Mouse (Mus musculus) gastrocnemius, postnatal 4 days (tissue): Measurements from ENCODE around the gene Gpr137. TPM values are rescaled to one million over a fixed set of nuclear protein-coding genes. Genes with fewer than 3 reads are reported as not detected.

Experiments used
- DNase-seq, 2 experiments: peaks; one replicate each; pipeline ENCODE4 v3.0.0; 2021 to 2022; ENCODE audit warnings: low spot score in 2 of 2, mixed read lengths in 2 of 2
- total RNA-seq, 2 experiments: library from RNA; stranded (reverse); gene quantifications; 2 replicates each; pipeline ENCODE4 v1.2.3; 2021

Gpr137 gene
- total RNA-seq, 2 experiments from 2014 or later, result 13.7 to 14.4 TPM

- peak; percentile 71 to 85 for DNase-seq
These were observed 17.6 kb downstream of the Gpr137 start for GRCm38 (mm10) chr19:6924461-6925306.

DNA sequence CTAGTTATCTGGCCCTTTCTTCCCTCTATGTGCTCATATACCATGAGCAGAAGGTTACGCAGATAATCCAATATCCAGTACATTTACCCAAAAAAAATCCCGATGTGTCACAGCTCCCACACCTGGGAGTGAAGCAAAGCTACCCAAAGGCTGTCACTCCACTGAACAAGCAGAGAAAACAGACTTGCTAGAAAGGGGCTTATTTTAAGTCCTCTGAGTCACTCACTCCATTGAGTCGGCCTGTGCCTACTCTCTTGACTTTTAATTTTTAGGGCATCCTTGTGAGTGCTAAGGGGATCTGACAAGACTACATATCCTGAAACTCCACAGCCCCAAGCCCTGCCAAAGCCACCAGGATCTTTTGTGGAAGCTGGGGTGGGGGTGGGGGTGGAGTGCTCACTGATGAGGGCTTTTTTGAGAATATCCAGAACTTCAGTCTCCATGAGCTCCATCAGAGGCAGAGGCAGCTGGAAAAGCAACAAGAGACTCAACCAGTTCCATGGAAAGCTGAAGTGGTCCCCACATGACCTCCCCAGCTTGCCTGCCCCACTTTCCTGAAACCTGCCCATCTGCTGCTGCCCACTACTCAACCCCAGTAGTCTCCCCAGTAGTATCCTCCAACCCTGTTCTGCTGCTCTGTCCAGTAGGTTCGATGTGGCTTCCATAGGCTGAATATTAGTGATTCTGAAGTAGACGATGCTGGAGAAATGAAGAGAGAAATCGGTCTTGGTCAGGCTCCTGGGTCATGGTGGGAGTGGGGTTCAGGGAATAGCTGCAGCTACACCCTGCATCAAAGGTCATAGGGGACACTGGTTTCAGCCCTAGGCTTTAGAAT lies 19.2 kb downstream of the Gpr137 start:
- no peak for DNase-seq

GRCm38 (mm10) chr19:6921647-6922567 lies 20.4 kb downstream of the Gpr137 start, which contains the start of gene Esrra:
TSS of gene Esrra (minus strand) at chr19:6921813.
- DNase-seq, result peak; percentile 99 to 100

GRCm38 (mm10) chr19:6920741-6921636 lies 21.3 kb downstream of the Gpr137 start:
- DNase-seq, result peak in 1 of 2 experiments; percentile 33

- peak in 1 of 2 experiments; percentile 36 for DNase-seq
These were observed 22.2 kb downstream of the Gpr137 start for GRCm38 (mm10) chr19:6919876-6920740.

GRCm38 (mm10) chr19:6919431-6919830 lies 22.8 kb downstream of the Gpr137 start:
- DNase-seq, result no peak

DNA sequence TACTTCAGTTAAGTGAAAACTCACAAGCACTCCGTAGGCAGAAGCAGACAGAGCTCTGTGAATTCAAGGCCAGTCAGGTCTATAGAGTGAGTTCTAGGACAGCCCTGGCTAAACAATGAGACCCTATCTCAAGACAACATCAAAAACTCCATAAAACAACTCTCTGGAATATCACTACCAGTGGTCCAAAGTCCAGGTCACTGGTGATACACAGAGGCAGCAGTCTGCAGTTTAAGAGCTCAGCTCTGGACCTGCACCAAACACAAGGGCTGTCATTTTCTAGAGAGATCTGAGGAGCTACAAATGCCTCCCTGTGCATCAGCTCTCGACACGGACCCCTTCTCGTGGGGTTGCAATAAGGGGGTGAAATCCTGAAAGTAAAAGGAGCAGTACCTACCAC lies 24.0 kb downstream of the Gpr137 start:
- no peak for DNase-seq

DNA sequence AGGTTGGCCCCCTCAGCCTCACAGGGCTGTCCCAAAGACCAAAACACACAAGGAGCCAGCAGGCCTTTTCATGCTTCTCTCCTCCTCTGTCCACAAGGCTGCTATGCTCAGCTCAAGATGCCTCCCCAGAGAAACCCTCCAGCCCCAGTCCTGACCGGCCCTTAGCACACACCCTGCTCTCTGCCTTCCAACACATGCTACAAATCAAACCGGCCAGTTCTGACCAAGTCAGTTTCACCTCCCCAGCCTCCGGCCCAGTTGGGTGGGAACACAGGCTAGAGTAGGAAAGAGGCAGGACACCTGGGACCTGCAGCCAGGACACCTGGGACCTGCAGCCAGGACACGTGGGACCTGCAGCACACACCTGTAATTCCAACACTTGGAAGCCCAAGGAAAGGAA lies 25.8 kb downstream of the Gpr137 start:
- peak in 1 of 2 experiments; percentile 16 for DNase-seq

DNA sequence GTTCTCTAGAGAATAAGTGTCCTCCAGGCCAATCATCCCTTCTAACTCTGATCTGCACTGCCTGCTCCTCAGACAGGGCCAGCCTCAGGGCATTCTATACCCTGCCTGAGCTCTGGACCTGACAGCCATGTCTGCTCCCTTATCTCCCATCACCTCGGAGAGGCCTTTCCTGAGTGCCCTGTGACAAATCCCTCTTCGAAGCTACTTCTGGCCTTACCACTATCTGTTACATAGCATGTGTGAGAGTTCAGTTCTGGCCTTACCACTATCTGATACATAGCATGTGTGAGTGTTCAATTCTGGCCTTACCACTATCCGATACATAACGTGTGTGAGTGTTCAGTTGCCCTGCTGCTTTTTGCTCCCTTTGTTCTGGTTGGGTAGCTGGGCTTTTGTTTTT lies 27.0 kb downstream of the Gpr137 start:
- DNase-seq, result no peak

GRCm38 (mm10) chr19:6914540-6914939 lies 27.7 kb downstream of the Gpr137 start:
- no peak for DNase-seq

DNA sequence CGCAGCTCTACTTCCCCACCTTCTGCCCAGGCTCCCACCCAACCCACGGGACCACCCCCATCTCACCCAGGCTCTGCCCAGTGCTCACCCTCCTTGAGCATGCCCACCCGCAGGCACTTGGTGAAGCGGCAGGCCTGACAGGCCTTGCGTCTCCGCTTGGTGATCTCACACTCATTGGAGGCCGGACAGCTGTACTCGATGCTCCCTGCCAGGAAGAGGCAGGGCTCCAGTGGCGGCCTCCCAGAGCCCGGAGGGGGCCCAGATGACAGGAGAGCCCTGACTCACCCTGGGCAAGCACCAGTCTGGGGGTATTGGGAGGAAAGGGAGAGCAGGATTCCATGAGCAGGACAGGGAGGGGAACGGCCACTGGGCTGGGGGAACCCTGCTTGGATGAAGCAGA lies 28.3 kb downstream of the Gpr137 start:
- peak in 1 of 2 experiments; percentile 40 for DNase-seq

- no peak for DNase-seq
These were observed 29.2 kb downstream of the Gpr137 start for GRCm38 (mm10) chr19:6913036-6913435.

GRCm38 (mm10) chr19:6912205-6912970 lies 29.9 kb downstream of the Gpr137 start:
- no peak for DNase-seq

DNA sequence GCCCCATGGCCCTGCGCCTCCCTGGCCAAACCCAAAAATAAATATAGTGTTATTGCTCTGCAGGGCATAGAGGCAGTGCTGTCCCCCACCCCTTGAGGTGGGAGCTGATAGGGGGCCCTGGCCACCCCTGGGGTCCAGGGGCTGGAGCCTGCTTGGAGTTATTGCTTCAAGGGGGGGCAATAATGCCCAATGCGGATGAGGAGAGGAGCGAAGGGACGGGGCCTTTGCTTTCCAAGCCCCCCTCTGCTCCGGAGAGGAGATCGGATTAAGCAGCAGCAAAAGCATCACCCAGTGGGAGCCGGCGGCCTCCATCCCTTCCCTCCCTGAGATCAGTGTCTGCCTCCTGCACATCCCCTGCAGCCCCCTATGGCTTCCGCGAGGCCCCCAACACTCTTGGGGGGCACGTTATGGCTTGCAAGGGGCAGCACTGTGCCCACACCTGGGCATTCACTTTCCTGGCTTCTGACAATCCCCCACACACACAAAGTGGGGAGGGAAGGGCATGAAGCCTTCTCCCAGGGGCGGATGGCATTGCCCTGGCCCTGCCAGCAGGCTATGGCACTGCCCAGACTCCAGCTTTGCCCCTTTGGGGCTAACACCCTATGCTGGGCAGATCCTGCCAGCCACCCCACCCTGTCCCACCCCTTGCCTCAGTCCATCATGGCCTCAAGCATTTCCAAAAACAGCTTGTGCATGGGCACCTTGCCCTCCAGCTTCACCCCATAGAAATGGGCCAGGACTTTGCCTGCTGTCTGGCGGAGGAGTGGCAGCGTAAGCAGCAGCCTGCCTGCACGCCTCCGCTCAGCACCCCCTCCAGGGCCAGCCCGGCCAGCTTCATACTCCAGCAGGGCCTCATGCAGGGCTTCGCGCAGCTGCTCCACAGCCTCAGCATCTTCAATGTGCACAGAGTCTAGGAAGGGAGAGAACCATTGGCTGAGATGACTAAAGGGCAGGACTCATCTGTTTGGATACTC lies 30.9 kb downstream of the Gpr137 start:
- DNase-seq, result no peak

- DNase-seq, result peak in 1 of 2 experiments; percentile 60
These were observed 32.0 kb downstream of the Gpr137 start for GRCm38 (mm10) chr19:6910306-6910705.

DNA sequence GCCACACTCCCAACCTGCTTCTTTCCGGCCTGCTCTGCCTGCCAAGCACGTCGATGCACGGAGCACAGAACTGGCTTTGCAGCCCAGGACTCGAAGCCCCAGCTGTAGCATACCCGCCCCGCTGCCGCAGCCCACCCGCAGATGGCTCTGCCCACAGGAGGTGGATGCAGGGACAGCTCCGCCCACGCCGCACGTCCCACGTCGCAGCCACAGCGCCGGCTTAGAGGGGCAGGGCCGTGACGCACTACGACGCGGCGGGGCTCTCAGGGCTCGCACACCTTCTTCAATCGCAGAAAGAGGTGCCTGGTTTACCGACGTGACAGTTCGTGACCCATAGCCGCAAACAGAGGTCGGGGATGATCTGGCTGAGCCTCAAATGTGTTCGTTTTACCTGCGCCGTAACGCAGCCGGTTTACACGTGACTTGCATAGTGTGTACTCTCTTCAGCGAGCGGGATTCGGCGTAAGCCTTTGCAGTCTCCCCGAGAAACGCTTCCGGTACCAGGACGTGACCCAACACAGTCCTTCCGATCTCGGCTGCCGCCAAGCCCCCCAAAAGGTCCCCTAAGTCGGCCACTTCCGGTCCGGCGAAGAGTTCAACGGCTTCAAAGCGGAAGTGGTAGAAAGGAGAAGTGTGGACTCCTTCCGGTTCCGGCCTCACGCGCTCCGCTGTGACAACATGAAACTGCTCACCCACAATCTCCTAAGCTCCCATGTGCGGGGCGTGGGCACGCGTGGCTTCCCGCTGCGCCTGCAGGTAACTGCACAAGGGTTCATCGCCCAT lies 32.6 kb downstream of the Gpr137 start, which contains the start of the genes Trmt112 and Prdx5:
Gene Trmt112 (plus strand): TSS at position 192 of the 783 bp plus-strand sequence.
Gene Prdx5 (minus strand): TSS at position 600 of the 783 bp plus-strand sequence.
- peak; percentile 76 to 90 for DNase-seq
